In the genomic region with DNA sequence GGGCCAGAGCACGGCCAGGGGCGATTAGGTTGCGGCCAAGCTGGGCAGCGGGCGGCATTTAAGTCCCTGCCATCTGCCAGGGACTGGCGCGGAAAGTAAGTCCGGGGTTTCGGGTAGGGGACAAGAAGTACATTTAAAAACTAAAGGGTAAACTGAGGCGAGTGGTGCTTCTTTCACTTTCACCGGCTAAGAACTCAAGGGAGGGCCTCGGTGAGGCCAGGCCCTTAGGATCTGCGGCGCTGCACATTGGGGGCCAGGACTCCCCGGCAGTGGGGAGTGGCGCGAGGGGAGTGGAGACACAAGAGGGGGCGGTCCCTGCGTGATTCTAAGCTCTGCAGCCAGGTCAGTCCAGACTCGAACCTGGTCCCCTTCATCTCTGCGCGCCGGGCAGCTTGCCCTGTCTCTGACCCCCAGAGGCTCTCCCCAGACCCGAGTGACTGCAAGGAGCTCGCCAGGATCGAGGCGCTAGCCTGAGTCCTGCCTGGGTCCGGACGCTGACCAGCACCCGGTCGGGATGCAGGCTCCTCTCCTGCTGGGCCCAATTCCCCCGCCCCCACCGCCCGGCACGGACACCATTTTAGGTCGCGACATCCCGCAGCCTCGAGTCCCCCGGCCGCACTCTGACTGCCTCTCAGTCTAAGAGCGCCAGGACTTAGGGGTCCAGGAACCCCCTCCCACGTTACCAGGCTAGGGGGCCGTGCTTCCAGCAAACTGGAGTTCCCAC, we compare ENCODE assay signal across 8 mouse cellular contexts. TPM values are rescaled to one million over a fixed set of nuclear protein-coding genes. Genes with fewer than 3 reads are reported as not detected.
DNase-seq lines count a peak whose midpoint lies in the region; ATAC-seq and TF ChIP-seq lines count a peak whose summit lies in the region.

No protein-coding gene starts in this region.

- no peak for ATAC-seq in cerebellum, adult (ENCODE audit: insufficient number of reproducible peaks, low FRiP score, low TSS enrichment)

- 0 out of 2 replicates have a peak overlapping the region, but pooled peaks have one; percentile 22 for H3K27ac ChIP-seq in embryonic fibroblast, embryonic 13.5 days (ENCODE audit: insufficient read depth, low read length)

- no peak for TF ChIP-seq CTCF in embryonic fibroblast, embryonic 13.5 days (IDR thresholded peaks at IDR 0.05; ENCODE audit: borderline replicate concordance, insufficient read depth, low read length)

- H3K4me1 ChIP-seq in embryonic fibroblast, embryonic 13.5 days (ENCODE audit: control insufficient read depth, insufficient read depth, low read length) = 0 out of 2 replicates have a peak, but pooled peaks cover 3% of the 10 kb centered on the region
- peaks cover 77% of the 10 kb centered on the region for H3K4me1 ChIP-seq in megakaryocyte, embryonic 14.5 days

- DNase-seq in cerebellum, adult 11 months = peak; percentile 71
- peak; percentile 66 for DNase-seq in adrenal gland, postnatal 25 days
- peak; percentile 48 to 51 for DNase-seq in heart, postnatal 14 days
- peak; percentile 43 to 54 for DNase-seq in layer of hippocampus, postnatal 14 days (ENCODE audit: low spot score in 2 of 2)
- peak; percentile 69 to 82 for DNase-seq in spleen, postnatal 4 days (ENCODE audit: low spot score in 2 of 2)

- H3K9me3 ChIP-seq in megakaryocyte, embryonic 14.5 days = no peaks in the 10 kb centered on the region

- H3K36me3 ChIP-seq in megakaryocyte, embryonic 14.5 days (replicated peaks; ENCODE audit: low read length) = peaks cover 40% of the 10 kb centered on the region

- TF ChIP-seq POLR2A in embryonic fibroblast, embryonic 13.5 days (IDR thresholded peaks at IDR 0.05; ENCODE audit: low read depth, low read length) = peak; percentile 25; the same call in 1 of the 2 replicates

- H3K4me3 ChIP-seq in embryonic fibroblast, embryonic 13.5 days (ENCODE audit: insufficient read depth, low read length) = peak overlapping the region; percentile 87
- peak overlapping the region; percentile 97 for H3K4me3 ChIP-seq in megakaryocyte, embryonic 14.5 days (replicated peaks)

- intact Hi-C loops in heart, postnatal 14 days (cut with DNase I) = no loop called here

- no peaks in the 10 kb centered on the region for H3K27me3 ChIP-seq in megakaryocyte, embryonic 14.5 days (replicated peaks)

RNA-seq across cellular contexts. Expression of a gene that starts 0.7 kb away (rescaled TPM):
- total RNA-seq in adrenal gland, postnatal 25 days (2021) = 25.6 and 44.9 TPM in 2 replicates
- 18.4 and 20.2 TPM in 2 replicates for polyA plus RNA-seq in embryonic fibroblast, embryonic 13.5 days (2011; ENCODE audit: insufficient read length, low read depth, missing spikeins)
- total RNA-seq in heart, postnatal 14 days (2021) = 10 to 100 TPM; 15.4 to 16.8 TPM
- 10 to 100 TPM; 26.6 to 28.6 TPM for total RNA-seq in layer of hippocampus, postnatal 14 days (2021)
- polyA plus RNA-seq in megakaryocyte, embryonic 14.5 days (2012; ENCODE audit: insufficient read depth, low replicate concordance) = 13.6 and 16.9 TPM in 2 replicates

RNA-seq across cellular contexts. Expression of a gene that starts 27.8 kb away (rescaled TPM):
- 261 and 282 TPM in 2 replicates for total RNA-seq in adrenal gland, postnatal 25 days (2021)
- 234 and 248 TPM in 2 replicates for polyA plus RNA-seq in embryonic fibroblast, embryonic 13.5 days (2011; ENCODE audit: insufficient read length, low read depth, missing spikeins)
- total RNA-seq in heart, postnatal 14 days (2021) = 100 to 1,000 TPM; 118 to 132 TPM
- total RNA-seq in layer of hippocampus, postnatal 14 days (2021) = 100 to 1,000 TPM; 155 TPM
- 24.8 and 169 TPM in 2 replicates for polyA plus RNA-seq in megakaryocyte, embryonic 14.5 days (2012; ENCODE audit: insufficient read depth, low replicate concordance)

RNA-seq across cellular contexts. Expression of a gene that starts 40.1 kb away (rescaled TPM):
- total RNA-seq in adrenal gland, postnatal 25 days (2021) = 58.1 and 61.8 TPM in 2 replicates
- 32.1 and 35.9 TPM in 2 replicates for polyA plus RNA-seq in embryonic fibroblast, embryonic 13.5 days (2011; ENCODE audit: insufficient read length, low read depth, missing spikeins)
- 10 to 100 TPM; 33.5 to 35.3 TPM for total RNA-seq in heart, postnatal 14 days (2021)
- 10 to 100 TPM; 52.3 to 54.4 TPM for total RNA-seq in layer of hippocampus, postnatal 14 days (2021)
- polyA plus RNA-seq in megakaryocyte, embryonic 14.5 days (2012; ENCODE audit: insufficient read depth, low replicate concordance) = 1.4 and 2.1 TPM in 2 replicates
